Mouse (Mus musculus): Measurements from ENCODE around the gene Nt5c3b. TPM values are rescaled to one million over a fixed set of nuclear protein-coding genes. Genes with fewer than 3 reads are reported as not detected.

The Nt5c3b gene
- 121 and 126 TPM in 2 replicates for polyA plus RNA-seq (2014; fragmentation: Nextera tagmentation; extraction: Ambion mirVana)

GRCm38 (mm10) chr11:100441797-100442196 is at the start of gene Nt5c3b, which contains the start of gene Klhl10:
TSS of gene Nt5c3b (minus strand) at chr11:100441808.
TSS of gene Klhl10 (plus strand) at chr11:100441917.
- H3K27me3 ChIP-seq (ENCODE audit: control insufficient read depth, insufficient read depth, low read length), result no peaks in the 10 kb centered on the region
- no peaks in the 10 kb centered on the region for H3K9me3 ChIP-seq (ENCODE audit: control insufficient read depth, low read depth, low read length)
- H3K27ac ChIP-seq (ENCODE audit: low read length), result 0 out of 2 replicates have a peak within 1 kb of the TSS, but pooled peaks have one; percentile 7
- no peak for ATAC-seq (ENCODE audit: insufficient number of reproducible peaks, insufficient read depth, low FRiP score, low read depth)
- 88% methylated on average over 8 of the region's 8 CpGs for WGBS
- peaks cover 8% of the 10 kb centered on the region; the same call in 1 of the 2 replicates for H3K36me3 ChIP-seq (ENCODE audit: control insufficient read depth, insufficient read depth, low read length)
- H3K4me2 ChIP-seq (replicated peaks; ENCODE audit: low read depth, low read length), result peak within 1 kb of the TSS; percentile 72
- H3K4me3 ChIP-seq (ENCODE audit: low read depth, low read length), result peak within 1 kb of the TSS; percentile 67
- H3K9ac ChIP-seq (replicated peaks; ENCODE audit: low read depth, low read length), result peak within 1 kb of the TSS; percentile 81
- peaks cover 7% of the 10 kb centered on the region; the same call in 1 of the 2 replicates for H3K4me1 ChIP-seq (ENCODE audit: control insufficient read depth, insufficient read depth, low read length)

DNA sequence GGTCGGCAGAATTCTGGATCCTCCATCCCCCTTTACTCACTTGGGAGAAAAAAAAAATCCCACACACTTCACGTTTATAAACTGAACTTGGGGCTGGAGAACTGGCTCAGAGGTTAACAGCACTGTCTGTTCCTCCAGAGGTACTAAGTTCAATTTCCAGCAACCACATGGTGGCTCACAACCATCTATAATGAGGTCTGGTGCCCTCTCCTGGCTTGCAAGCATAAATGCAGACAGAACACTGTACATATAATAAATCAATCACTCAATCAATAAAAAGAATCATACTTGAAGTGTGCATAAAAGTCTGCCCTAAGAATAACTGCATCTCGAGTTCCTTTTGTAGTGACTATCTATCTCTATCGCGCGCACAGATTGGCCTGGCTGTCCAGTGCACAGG is 49.3 kb upstream of the Nt5c3b start:
- H3K36me3 ChIP-seq (ENCODE audit: control insufficient read depth, insufficient read depth, low read length), result peaks cover 71% of the 10 kb centered on the region
- no peaks in the 10 kb centered on the region for H3K4me1 ChIP-seq (ENCODE audit: control insufficient read depth, insufficient read depth, low read length)
- no peak overlapping the region for H3K9ac ChIP-seq (replicated peaks; ENCODE audit: low read depth, low read length)
- WGBS, result 93% methylated on average over 6 of the region's 6 CpGs
- no peak for ATAC-seq (ENCODE audit: insufficient number of reproducible peaks, insufficient read depth, low FRiP score, low read depth)
- H3K9me3 ChIP-seq (ENCODE audit: control insufficient read depth, low read depth, low read length), result no peaks in the 10 kb centered on the region
- H3K4me2 ChIP-seq (replicated peaks; ENCODE audit: low read depth, low read length), result no peak overlapping the region
- H3K27me3 ChIP-seq (ENCODE audit: control insufficient read depth, insufficient read depth, low read length), result no peaks in the 10 kb centered on the region
- H3K4me3 ChIP-seq (ENCODE audit: low read depth, low read length), result no peak overlapping the region
- no peak overlapping the region for H3K27ac ChIP-seq (ENCODE audit: low read length)

GRCm38 (mm10) chr11:100485801-100486538 is 44.4 kb upstream of the Nt5c3b start:
- 79% methylated on average over 8 of the region's 8 CpGs for WGBS
- Histone ChIP-seq H3K4me1 (ENCODE audit: control insufficient read depth, insufficient read depth, low read length) (no peaks in the 10 kb centered on the region), H3K27me3 (ENCODE audit: control insufficient read depth, insufficient read depth, low read length) (no peaks in the 10 kb centered on the region), H3K9me3 (ENCODE audit: control insufficient read depth, low read depth, low read length) (no peaks in the 10 kb centered on the region), H3K36me3 (ENCODE audit: control insufficient read depth, insufficient read depth, low read length) (peaks cover 73% of the 10 kb centered on the region), H3K9ac (replicated peaks; ENCODE audit: low read depth, low read length) (no peak overlapping the region), H3K4me3 (ENCODE audit: low read depth, low read length) (no peak overlapping the region), H3K27ac (ENCODE audit: low read length) (no peak overlapping the region), H3K4me2 (replicated peaks; ENCODE audit: low read depth, low read length) (no peak overlapping the region)
- no peak for ATAC-seq (ENCODE audit: insufficient number of reproducible peaks, insufficient read depth, low FRiP score, low read depth)

- ATAC-seq (ENCODE audit: insufficient number of reproducible peaks, insufficient read depth, low FRiP score, low read depth), result no peak
- 93% methylated on average over 3 of the region's 3 CpGs for WGBS
- H3K4me1 ChIP-seq (ENCODE audit: control insufficient read depth, insufficient read depth, low read length), result no peaks in the 10 kb centered on the region
- H3K27ac ChIP-seq (ENCODE audit: low read length), result no peak overlapping the region
- H3K4me2 ChIP-seq (replicated peaks; ENCODE audit: low read depth, low read length), result no peak overlapping the region
- no peak overlapping the region for H3K9ac ChIP-seq (replicated peaks; ENCODE audit: low read depth, low read length)
- H3K27me3 ChIP-seq (ENCODE audit: control insufficient read depth, insufficient read depth, low read length), result no peaks in the 10 kb centered on the region
- no peak overlapping the region for H3K4me3 ChIP-seq (ENCODE audit: low read depth, low read length)
- peaks cover 71% of the 10 kb centered on the region for H3K36me3 ChIP-seq (ENCODE audit: control insufficient read depth, insufficient read depth, low read length)
- H3K9me3 ChIP-seq (ENCODE audit: control insufficient read depth, low read depth, low read length), result no peaks in the 10 kb centered on the region
Observed at GRCm38 (mm10) chr11:100484461-100484860, 42.9 kb upstream of the Nt5c3b start.

DNA sequence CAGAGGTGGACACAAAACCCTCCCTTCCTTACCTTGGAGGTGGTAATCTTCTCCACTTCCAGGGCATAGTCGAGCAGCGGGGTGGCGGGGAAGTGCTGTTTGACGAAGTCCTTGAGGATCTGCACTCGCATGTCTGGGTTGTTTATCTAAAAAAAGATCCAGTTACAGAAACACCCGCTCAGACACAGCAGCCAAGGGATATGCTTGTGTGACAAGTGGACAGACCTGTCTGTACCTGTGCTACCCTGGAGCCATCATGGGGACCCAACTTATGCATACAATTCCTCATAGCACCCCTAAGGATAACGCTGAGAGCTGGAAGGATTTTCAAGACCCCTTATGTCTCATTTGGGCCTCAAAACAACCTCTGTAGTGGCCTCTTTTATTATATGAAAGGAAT is 37.5 kb upstream of the Nt5c3b start:
- H3K9me3 ChIP-seq (ENCODE audit: control insufficient read depth, low read depth, low read length), result no peaks in the 10 kb centered on the region
- no peak overlapping the region for H3K4me3 ChIP-seq (ENCODE audit: low read depth, low read length)
- no peak overlapping the region for H3K9ac ChIP-seq (replicated peaks; ENCODE audit: low read depth, low read length)
- no peak overlapping the region for H3K27ac ChIP-seq (ENCODE audit: low read length)
- no peaks in the 10 kb centered on the region for H3K4me1 ChIP-seq (ENCODE audit: control insufficient read depth, insufficient read depth, low read length)
- H3K4me2 ChIP-seq (replicated peaks; ENCODE audit: low read depth, low read length), result no peak overlapping the region
- no peak for ATAC-seq (ENCODE audit: insufficient number of reproducible peaks, insufficient read depth, low FRiP score, low read depth)
- H3K36me3 ChIP-seq (ENCODE audit: control insufficient read depth, insufficient read depth, low read length), result peaks cover 57% of the 10 kb centered on the region
- H3K27me3 ChIP-seq (ENCODE audit: control insufficient read depth, insufficient read depth, low read length), result no peaks in the 10 kb centered on the region
- 52% methylated on average over 7 of the region's 7 CpGs for WGBS

DNA sequence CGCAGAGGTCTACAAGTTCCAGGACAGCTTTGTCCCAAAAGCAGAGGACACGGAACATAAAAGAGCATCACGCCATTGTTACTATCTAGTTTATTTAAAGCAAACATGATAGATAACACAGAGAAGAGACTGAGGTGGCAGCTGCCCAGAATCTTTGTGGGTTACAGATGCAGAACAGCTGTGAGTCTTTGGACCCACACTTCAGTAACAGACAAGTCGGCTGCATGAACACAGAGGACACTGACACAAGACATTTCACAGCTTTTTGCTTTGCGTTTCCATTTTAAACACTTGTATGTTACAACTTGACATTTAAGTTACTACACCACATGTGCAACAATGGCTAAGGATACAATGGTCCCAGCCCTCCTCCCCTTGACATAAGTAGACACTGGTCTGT is 34.7 kb upstream of the Nt5c3b start:
- ATAC-seq (ENCODE audit: insufficient number of reproducible peaks, insufficient read depth, low FRiP score, low read depth), result no peak
- peaks cover 35% of the 10 kb centered on the region for H3K36me3 ChIP-seq (ENCODE audit: control insufficient read depth, insufficient read depth, low read length)
- H3K9me3 ChIP-seq (ENCODE audit: control insufficient read depth, low read depth, low read length), result no peaks in the 10 kb centered on the region
- H3K4me2 ChIP-seq (replicated peaks; ENCODE audit: low read depth, low read length), result no peak overlapping the region
- no peak overlapping the region for H3K27ac ChIP-seq (ENCODE audit: low read length)
- H3K4me3 ChIP-seq (ENCODE audit: low read depth, low read length), result no peak overlapping the region
- 85% methylated on average over 5 of the region's 5 CpGs for WGBS
- H3K4me1 ChIP-seq (ENCODE audit: control insufficient read depth, insufficient read depth, low read length), result peaks cover 6% of the 10 kb centered on the region
- no peaks in the 10 kb centered on the region for H3K27me3 ChIP-seq (ENCODE audit: control insufficient read depth, insufficient read depth, low read length)
- no peak overlapping the region for H3K9ac ChIP-seq (replicated peaks; ENCODE audit: low read depth, low read length)

DNA sequence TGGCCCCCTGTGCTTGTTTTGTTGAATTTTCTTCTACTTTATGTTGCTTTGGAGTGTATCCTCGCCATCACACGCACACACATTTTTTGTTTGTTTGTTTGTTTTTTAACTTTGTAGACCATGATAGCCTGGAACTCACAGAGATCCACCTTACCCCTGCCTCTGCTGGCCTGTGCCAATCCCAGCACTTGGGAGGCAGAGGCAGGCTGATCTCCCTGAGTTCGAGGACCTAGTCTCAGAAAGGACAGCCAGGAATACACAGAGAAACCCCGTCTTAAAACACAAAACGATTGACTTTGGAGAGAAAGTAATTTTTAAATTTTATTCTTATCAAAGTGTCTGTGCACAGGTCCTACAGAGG is 31.3 kb upstream of the Nt5c3b start:
- Histone ChIP-seq H3K27me3 (ENCODE audit: control insufficient read depth, insufficient read depth, low read length) (no peaks in the 10 kb centered on the region), H3K9me3 (ENCODE audit: control insufficient read depth, low read depth, low read length) (no peaks in the 10 kb centered on the region), H3K9ac (replicated peaks; ENCODE audit: low read depth, low read length) (no peak overlapping the region), H3K4me2 (replicated peaks; ENCODE audit: low read depth, low read length) (peak overlapping the region; percentile 25; the same call in 1 of the 2 replicates), H3K4me1 (ENCODE audit: control insufficient read depth, insufficient read depth, low read length) (peaks cover 17% of the 10 kb centered on the region), H3K36me3 (ENCODE audit: control insufficient read depth, insufficient read depth, low read length) (peaks cover 17% of the 10 kb centered on the region), H3K27ac (ENCODE audit: low read length) (no peak overlapping the region), H3K4me3 (ENCODE audit: low read depth, low read length) (peak overlapping the region; percentile 93; the same call in 1 of the 2 replicates)
- 35% methylated on average over 5 of the region's 5 CpGs for WGBS
- peak; percentile 26; the same call in 1 of the 2 replicates for ATAC-seq (ENCODE audit: insufficient number of reproducible peaks, insufficient read depth, low FRiP score, low read depth)

DNA sequence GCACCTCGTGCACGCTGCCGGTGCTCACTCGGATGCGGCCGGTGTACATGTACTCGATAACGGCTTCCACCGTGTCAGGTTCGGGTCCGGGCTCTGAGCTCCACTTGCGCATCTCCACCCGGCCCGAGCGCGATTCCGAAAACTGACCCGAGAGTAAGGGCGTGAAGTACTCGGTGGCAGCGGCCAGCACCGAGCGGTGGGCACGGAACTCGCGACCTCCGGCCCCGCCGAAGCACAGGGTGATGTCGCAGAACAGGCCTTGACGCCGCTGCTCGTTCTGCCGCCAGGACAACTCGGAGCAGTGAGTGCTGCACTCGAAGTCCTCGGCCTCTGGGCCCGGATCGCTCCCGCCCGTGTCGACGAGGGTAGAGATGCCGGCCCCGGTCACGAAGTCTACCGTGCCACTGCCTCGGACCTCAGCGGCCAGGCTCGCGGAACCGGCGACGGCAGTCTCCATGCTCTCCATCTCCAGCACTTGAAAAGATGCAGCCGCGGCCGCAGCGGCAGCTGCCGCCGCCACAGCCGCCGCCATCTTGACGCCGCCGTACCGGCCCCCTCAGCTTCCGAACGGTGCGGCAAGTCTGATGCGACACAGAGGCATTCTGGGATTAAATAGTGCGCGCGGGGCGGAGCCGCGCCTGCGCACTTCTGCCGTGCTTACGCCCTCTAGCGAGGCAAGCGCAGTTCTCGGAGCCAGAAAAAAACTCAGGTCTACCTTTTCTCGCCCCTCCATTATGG is 30.8 kb upstream of the Nt5c3b start, which contains the start of gene Klhl11:
TSS of gene Klhl11 (minus strand) at position 545 of the 738 bp plus-strand sequence.
- H3K9me3 ChIP-seq (ENCODE audit: control insufficient read depth, low read depth, low read length), result no peaks in the 10 kb centered on the region
- peak; percentile 89 for ATAC-seq (ENCODE audit: insufficient number of reproducible peaks, insufficient read depth, low FRiP score, low read depth)
- H3K9ac ChIP-seq (replicated peaks; ENCODE audit: low read depth, low read length), result peak within 1 kb of the TSS; percentile 93
- H3K27ac ChIP-seq (ENCODE audit: low read length), result peak within 1 kb of the TSS; percentile 69
- H3K4me1 ChIP-seq (ENCODE audit: control insufficient read depth, insufficient read depth, low read length), result peaks cover 17% of the 10 kb centered on the region
- no peaks in the 10 kb centered on the region for H3K27me3 ChIP-seq (ENCODE audit: control insufficient read depth, insufficient read depth, low read length)
- H3K4me3 ChIP-seq (ENCODE audit: low read depth, low read length), result peak within 1 kb of the TSS; percentile 93
- WGBS, result under 1% methylated on average over 83 of the region's 83 CpGs
- peak within 1 kb of the TSS; percentile 94 for H3K4me2 ChIP-seq (replicated peaks; ENCODE audit: low read depth, low read length)
- peaks cover 15% of the 10 kb centered on the region for H3K36me3 ChIP-seq (ENCODE audit: control insufficient read depth, insufficient read depth, low read length)
